Mouse (Mus musculus) central nervous system, embryonic 18 days (tissue): ENCODE results near the gene 4930578C19Rik. TPM values are rescaled to one million over a fixed set of nuclear protein-coding genes. Genes with fewer than 3 reads are reported as not detected.

Experiments used
- polyA plus RNA-seq: library from polyadenylated mRNA; depleted of rRNA; stranded (reverse); fragments of >200 nt; gene quantifications from 2 replicates; pipeline ENCODE4 v1.2.3, GENCODE M21; 2012; rRNA removed

4930578C19Rik gene
- polyA plus RNA-seq: 0.87 and 1.2 TPM in 2 replicates

DNA sequence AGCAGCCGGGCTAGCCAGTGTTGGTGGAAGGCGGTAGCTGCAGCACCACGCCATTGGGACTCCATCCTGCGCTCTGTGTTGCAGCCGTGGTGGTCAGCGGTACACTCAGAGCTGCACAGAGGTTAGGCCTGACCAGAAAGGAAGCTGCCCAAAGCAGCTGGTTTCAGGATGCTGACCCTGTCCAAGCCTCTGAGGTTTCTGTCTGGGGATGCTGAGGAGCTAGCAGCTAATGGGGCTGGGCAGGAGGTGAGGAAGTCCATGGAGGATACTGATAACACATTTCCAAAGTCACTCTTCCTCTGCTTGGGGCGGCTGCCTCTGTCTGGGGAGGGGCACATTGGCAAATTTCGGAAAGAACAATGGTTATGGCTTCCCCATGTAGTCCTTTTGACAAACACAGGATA, at the start of gene 4930578C19Rik:
TSS of gene 4930578C19Rik (minus strand) at position 200 of the 404 bp plus-strand sequence.

